Mouse (Mus musculus): ENCODE measurements around the gene Med12l. TPM values are rescaled to one million over a fixed set of nuclear protein-coding genes. Genes with fewer than 3 reads are reported as not detected.
"Not testable (repeated sequence)": the region's sequence is repeated elsewhere in the genome, so short reads cannot be mapped to it uniquely, and the experiment has no call there.

Med12l gene
- polyA plus RNA-seq, 1 experiment from 2014 or later = 2.3 TPM

- H3K36me3 ChIP-seq = no peaks in the 10 kb centered on the region
- peaks cover 6% of the 10 kb centered on the region for H3K4me1 ChIP-seq
- H3K4me3 ChIP-seq = no peak overlapping the region
- H3K9me3 ChIP-seq (replicated peaks) = no peaks in the 10 kb centered on the region
- 85% methylated on average over 12 of the region's 12 CpGs for WGBS
- DNase-seq (ENCODE audit: low spot score) = no peak
- H3K27ac ChIP-seq (replicated peaks) = no peak overlapping the region
- no peaks in the 10 kb centered on the region for H3K27me3 ChIP-seq (ENCODE audit: low read depth, poor library complexity, severe bottlenecking)
Measured at GRCm38 (mm10) chr3:59138946-59139468, 133.4 kb downstream of the Med12l start.

GRCm38 (mm10) chr3:59139651-59140051 is 134.0 kb downstream of the Med12l start:
- DNase-seq (ENCODE audit: low spot score) = no peak
- H3K27ac ChIP-seq (replicated peaks) = no peak overlapping the region
- no peaks in the 10 kb centered on the region for H3K9me3 ChIP-seq (replicated peaks)
- no peaks in the 10 kb centered on the region for H3K27me3 ChIP-seq (ENCODE audit: low read depth, poor library complexity, severe bottlenecking)
- H3K4me1 ChIP-seq = peaks cover 6% of the 10 kb centered on the region
- H3K4me3 ChIP-seq = no peak overlapping the region
- no peaks in the 10 kb centered on the region for H3K36me3 ChIP-seq

GRCm38 (mm10) chr3:59140115-59140514 is 134.5 kb downstream of the Med12l start:
- DNase-seq (ENCODE audit: low spot score) = no peak
- Histone ChIP-seq H3K27ac (replicated peaks) (no peak overlapping the region), H3K27me3 (ENCODE audit: low read depth, poor library complexity, severe bottlenecking) (no peaks in the 10 kb centered on the region), H3K9me3 (replicated peaks) (no peaks in the 10 kb centered on the region), H3K36me3 (no peaks in the 10 kb centered on the region), H3K4me1 (peaks cover 6% of the 10 kb centered on the region), H3K4me3 (no peak overlapping the region)
- 84% methylated on average over 2 of the region's 2 CpGs for WGBS

- 95% methylated on average over 4 of the region's 4 CpGs for WGBS
- not testable (repeated sequence) for H3K4me1 ChIP-seq; H3K4me3 ChIP-seq; DNase-seq (ENCODE audit: low spot score); H3K27ac ChIP-seq (replicated peaks); H3K36me3 ChIP-seq; H3K27me3 ChIP-seq (ENCODE audit: low read depth, poor library complexity, severe bottlenecking); H3K9me3 ChIP-seq (replicated peaks)
Measured at GRCm38 (mm10) chr3:59140941-59141340, 135.3 kb downstream of the Med12l start.

- Histone ChIP-seq H3K27me3 (ENCODE audit: low read depth, poor library complexity, severe bottlenecking) (no peaks in the 10 kb centered on the region), H3K27ac (replicated peaks) (no peak overlapping the region), H3K4me1 (no peaks in the 10 kb centered on the region), H3K9me3 (replicated peaks) (no peaks in the 10 kb centered on the region), H3K36me3 (no peaks in the 10 kb centered on the region), H3K4me3 (no peak overlapping the region)
- DNase-seq (ENCODE audit: low spot score) = no peak
- WGBS = 75% methylated on average over 8 of the region's 8 CpGs
Measured at GRCm38 (mm10) chr3:59141507-59142305, 136.1 kb downstream of the Med12l start.

- WGBS = 83% methylated on average over 5 of the region's 5 CpGs
- no peak overlapping the region for H3K4me3 ChIP-seq
- no peaks in the 10 kb centered on the region for H3K9me3 ChIP-seq (replicated peaks)
- DNase-seq (ENCODE audit: low spot score) = no peak
- H3K27ac ChIP-seq (replicated peaks) = no peak overlapping the region
- H3K4me1 ChIP-seq = no peaks in the 10 kb centered on the region
- H3K36me3 ChIP-seq = no peaks in the 10 kb centered on the region
- no peaks in the 10 kb centered on the region for H3K27me3 ChIP-seq (ENCODE audit: low read depth, poor library complexity, severe bottlenecking)
Measured at GRCm38 (mm10) chr3:59145194-59145593, 139.6 kb downstream of the Med12l start.

GRCm38 (mm10) chr3:59149646-59150045 is 144.0 kb downstream of the Med12l start:
- DNase-seq (ENCODE audit: low spot score) = no peak
- Histone ChIP-seq H3K36me3 (no peaks in the 10 kb centered on the region), H3K9me3 (replicated peaks) (no peaks in the 10 kb centered on the region), H3K4me3 (no peak overlapping the region), H3K27me3 (ENCODE audit: low read depth, poor library complexity, severe bottlenecking) (no peaks in the 10 kb centered on the region), H3K4me1 (no peaks in the 10 kb centered on the region), H3K27ac (replicated peaks) (no peak overlapping the region)

- no peak overlapping the region for H3K27ac ChIP-seq (replicated peaks)
- WGBS = 96% methylated on average over 2 of the region's 2 CpGs
- H3K36me3 ChIP-seq = no peaks in the 10 kb centered on the region
- H3K4me3 ChIP-seq = no peak overlapping the region
- no peaks in the 10 kb centered on the region for H3K9me3 ChIP-seq (replicated peaks)
- DNase-seq (ENCODE audit: low spot score) = no peak
- no peaks in the 10 kb centered on the region for H3K27me3 ChIP-seq (ENCODE audit: low read depth, poor library complexity, severe bottlenecking)
- H3K4me1 ChIP-seq = no peaks in the 10 kb centered on the region
Measured at GRCm38 (mm10) chr3:59150624-59151023, 145.0 kb downstream of the Med12l start.

GRCm38 (mm10) chr3:59153424-59153823 is 147.8 kb downstream of the Med12l start, which contains the start of gene P2ry14:
P2ry14 (minus strand) TSS chr3:59153618.
- no peaks in the 10 kb centered on the region for H3K27me3 ChIP-seq (ENCODE audit: low read depth, poor library complexity, severe bottlenecking)
- H3K9me3 ChIP-seq (replicated peaks) = no peaks in the 10 kb centered on the region
- H3K27ac ChIP-seq (replicated peaks) = no peak within 1 kb of the TSS
- WGBS = 90% methylated on average over 5 of the region's 5 CpGs
- H3K4me3 ChIP-seq = no peak within 1 kb of the TSS
- H3K4me1 ChIP-seq = no peaks in the 10 kb centered on the region
- DNase-seq (ENCODE audit: low spot score) = no peak
- H3K36me3 ChIP-seq = no peaks in the 10 kb centered on the region

GRCm38 (mm10) chr3:59154888-59155287 is 149.3 kb downstream of the Med12l start:
- Histone ChIP-seq H3K4me1 (no peaks in the 10 kb centered on the region), H3K4me3 (no peak overlapping the region), H3K9me3 (replicated peaks) (no peaks in the 10 kb centered on the region), H3K36me3 (no peaks in the 10 kb centered on the region), H3K27me3 (ENCODE audit: low read depth, poor library complexity, severe bottlenecking) (no peaks in the 10 kb centered on the region), H3K27ac (replicated peaks) (no peak overlapping the region)
- 82% methylated on average over 2 of the region's 2 CpGs for WGBS
- no peak for DNase-seq (ENCODE audit: low spot score)

GRCm38 (mm10) chr3:59155404-59155803 is 149.8 kb downstream of the Med12l start:
- no peak for DNase-seq (ENCODE audit: low spot score)
- WGBS = 92% methylated on average over 6 of the region's 6 CpGs
- Histone ChIP-seq H3K4me3 (no peak overlapping the region), H3K4me1 (no peaks in the 10 kb centered on the region), H3K36me3 (no peaks in the 10 kb centered on the region), H3K27me3 (ENCODE audit: low read depth, poor library complexity, severe bottlenecking) (no peaks in the 10 kb centered on the region), H3K27ac (replicated peaks) (no peak overlapping the region), H3K9me3 (replicated peaks) (no peaks in the 10 kb centered on the region)

GRCm38 (mm10) chr3:59157048-59157447 is 151.4 kb downstream of the Med12l start:
- WGBS = 92% methylated on average over 5 of the region's 5 CpGs

GRCm38 (mm10) chr3:59160465-59160864 is 154.8 kb downstream of the Med12l start:
- Histone ChIP-seq H3K9me3 (replicated peaks) (no peaks in the 10 kb centered on the region), H3K27me3 (ENCODE audit: low read depth, poor library complexity, severe bottlenecking) (no peaks in the 10 kb centered on the region), H3K36me3 (no peaks in the 10 kb centered on the region), H3K4me1 (no peaks in the 10 kb centered on the region), H3K27ac (replicated peaks) (no peak overlapping the region), H3K4me3 (no peak overlapping the region)
- no peak for DNase-seq (ENCODE audit: low spot score)
- 94% methylated on average over 1 of the region's 1 CpGs for WGBS

More at GRCm38 (mm10) chr3:59157048-59157447, 151.4 kb downstream of the Med12l start:
- Histone ChIP-seq H3K4me3 (no peak overlapping the region), H3K4me1 (no peaks in the 10 kb centered on the region), H3K9me3 (replicated peaks) (no peaks in the 10 kb centered on the region), H3K27ac (replicated peaks) (no peak overlapping the region), H3K27me3 (ENCODE audit: low read depth, poor library complexity, severe bottlenecking) (no peaks in the 10 kb centered on the region), H3K36me3 (no peaks in the 10 kb centered on the region)
- DNase-seq (ENCODE audit: low spot score) = no peak

Data from midbrain, embryonic 10.5 days (tissue).